Mouse (Mus musculus) right cerebral cortex, postnatal 25 days (tissue): ENCODE results near the gene Dut.

ENCODE experiments used
- DNase-seq: peaks from one replicate; pipeline ENCODE4 v3.0.0; 2022

The Dut gene

GRCm38 (mm10) chr2:125305671-125306070, 58.7 kb downstream of the Dut start:
- DNase-seq: peak; percentile 28
